Mouse (Mus musculus): ENCODE data around the gene Notch2. TPM values are rescaled to one million over a fixed set of nuclear protein-coding genes. Genes with fewer than 3 reads are reported as not detected.

The Notch2 gene
- polyA plus RNA-seq, 1 experiment from 2014 or later: 8.2 TPM

Other genes starting within 250 kb of the Notch2 start
- 75.8 and 87.1 TPM in 2 replicates for gene Pde4dip, start 124.8 kb upstream of the Notch2 start, polyA plus RNA-seq (2014; fragmentation: Nextera tagmentation; extraction: Ambion mirVana)
- 105 and 111 TPM in 2 replicates for gene Sec22b, start 112.3 kb upstream of the Notch2 start, polyA plus RNA-seq (2014; fragmentation: Nextera tagmentation; extraction: Ambion mirVana)
- gene Adam30, start 147.1 kb downstream of the Notch2 start, polyA plus RNA-seq (2014; fragmentation: Nextera tagmentation; extraction: Ambion mirVana): not detected in 2 replicates
- gene Reg4, start 208.6 kb downstream of the Notch2 start, polyA plus RNA-seq (2014; fragmentation: Nextera tagmentation; extraction: Ambion mirVana): not detected in 2 replicates

Measured in neural tube, embryonic 14.5 days (tissue).